Mouse (Mus musculus) CH12.LX (cell line): Measurements from ENCODE around the gene Tox4. TPM values are rescaled to one million over a fixed set of nuclear protein-coding genes. Genes with fewer than 3 reads are reported as not detected.
A peak's percentile ranks its signal among the peaks of the same experiment; 100 is the strongest.

Experiments used
- DNase-seq: peaks from one replicate; pipeline ENCODE4 v3.0.0-alpha.2; 2013; ENCODE audit errors: extremely low read depth
- H3K27ac ChIP-seq: 2 replicates; pipeline ENCODE4 v1.5.1; 2012; ENCODE audit warnings: low read depth, mild to moderate bottlenecking, control low read depth, moderate library complexity; ENCODE audit not compliant: insufficient read depth
- H3K27me3 ChIP-seq: replicated peaks from 2 replicates; pipeline ENCODE3; 2012; ENCODE audit warnings: inconsistent platforms
- H3K36me3 ChIP-seq, 2 experiments: replicated peaks in 1 of 2; 2 replicates each; pipeline versions ENCODE3 to v1.6.1; 2012; ENCODE audit warnings: inconsistent platforms in 1 of 2, low read length in 1 of 2, mild to moderate bottlenecking in 1 of 2, mixed read lengths in 1 of 2, moderate library complexity in 1 of 2; ENCODE audit not compliant: control insufficient read depth in 1 of 2, insufficient read depth in 1 of 2
- H3K4me1 ChIP-seq, 2 experiments: 2 replicates each; pipeline ENCODE4 v1.6.1; 2012; ENCODE audit warnings: inconsistent platforms in 1 of 2, moderate library complexity in 1 of 2; ENCODE audit not compliant: insufficient read depth in 2 of 2, control insufficient read depth in 1 of 2
- H3K4me2 ChIP-seq: 2 replicates; pipeline ENCODE4 v1.6.1; 2012; ENCODE audit warnings: low read depth, mild to moderate bottlenecking, control low read depth; ENCODE audit not compliant: poor library complexity, insufficient read depth, severe bottlenecking
- H3K4me3 ChIP-seq, 3 experiments: fragments of 150-350 bp in 1 of 3; sonication (generic) in 1 of 3; replicated peaks in 1 of 3; 2 replicates each; pipeline versions ENCODE3 to v1.5.1; 2011 to 2012; ENCODE audit warnings: low read depth in 2 of 3, low read length in 2 of 3, mild to moderate bottlenecking in 2 of 3, moderate library complexity in 2 of 3, control low read depth in 1 of 3, improper control_type of control experiment in 1 of 3, inconsistent platforms in 1 of 3, mixed read lengths in 1 of 3; ENCODE audit not compliant: poor library complexity in 1 of 3
- H3K79me2 ChIP-seq: replicated peaks from 2 replicates; pipeline ENCODE4 v1.6.1; 2012; ENCODE audit warnings: mild to moderate bottlenecking, moderate library complexity; ENCODE audit not compliant: control insufficient read depth, poor library complexity, insufficient read depth, severe bottlenecking; ENCODE audit errors: extremely low read depth
- H3K9ac ChIP-seq: 2 replicates; pipeline ENCODE4 v1.6.1; 2012; ENCODE audit warnings: low read depth, mild to moderate bottlenecking, control low read depth, moderate library complexity; ENCODE audit not compliant: insufficient read depth
- H3K9me3 ChIP-seq: replicated peaks from 2 replicates; pipeline ENCODE3; 2012; ENCODE audit warnings: low read length, inconsistent platforms, mixed read lengths
- CHD2 ChIP-seq: IDR thresholded peaks from 2 replicates; pipeline ENCODE4 v1.6.1; 2011; ENCODE audit warnings: low read length, improper control_type of control experiment
- CTCF ChIP-seq, 2 experiments: IDR thresholded peaks in 1 of 2; conservative IDR thresholded peaks in 1 of 2; 2 replicates each; pipeline ENCODE4 v1.5.1; 2011 to 2012; ENCODE audit warnings: low read depth in 2 of 2, low read length in 2 of 2, improper control_type of control experiment in 1 of 2, inconsistent platforms in 1 of 2, mild to moderate bottlenecking in 1 of 2, moderate library complexity in 1 of 2
- E2F4 ChIP-seq: IDR thresholded peaks from 2 replicates; pipeline ENCODE4 v1.6.1; 2011; ENCODE audit warnings: low read depth, low read length, improper control_type of control experiment; ENCODE audit not compliant: insufficient replicate concordance
- ELF1 ChIP-seq: IDR thresholded peaks from 2 replicates; pipeline ENCODE4 v1.6.1; 2014; ENCODE audit warnings: low read depth, mild to moderate bottlenecking, inconsistent platforms, low read length, improper control_type of control experiment
- ETS1 ChIP-seq: conservative IDR thresholded peaks from 2 replicates; pipeline ENCODE4 v1.6.1; 2012; ENCODE audit warnings: low read depth, mild to moderate bottlenecking, inconsistent platforms, low read length, improper control_type of control experiment, moderate library complexity
- HCFC1 ChIP-seq: IDR thresholded peaks from 2 replicates; pipeline ENCODE4 v1.6.1; 2012; ENCODE audit warnings: low read depth, mild to moderate bottlenecking, inconsistent platforms, low read length, improper control_type of control experiment
- IRF4 ChIP-seq: IDR thresholded peaks from 2 replicates; pipeline ENCODE4 v1.6.1; 2014; ENCODE audit warnings: low read depth, mild to moderate bottlenecking, inconsistent platforms, low read length, improper control_type of control experiment
- KAT2A ChIP-seq: IDR thresholded peaks from 2 replicates; pipeline ENCODE4 v1.6.1; 2012; ENCODE audit warnings: low read length, improper control_type of control experiment, inconsistent platforms; ENCODE audit not compliant: insufficient replicate concordance
- MAZ ChIP-seq: IDR thresholded peaks from 2 replicates; pipeline ENCODE4 v1.6.1; 2012; ENCODE audit warnings: low read depth, mild to moderate bottlenecking, inconsistent platforms, low read length, improper control_type of control experiment, moderate library complexity
- MEF2A ChIP-seq: IDR thresholded peaks from 2 replicates; pipeline ENCODE4 v1.6.1; 2014; ENCODE audit warnings: low read depth, mild to moderate bottlenecking, inconsistent platforms, low read length, improper control_type of control experiment, borderline replicate concordance
- MXI1 ChIP-seq: IDR thresholded peaks from 2 replicates; pipeline ENCODE4 v1.6.1; 2011; ENCODE audit warnings: mild to moderate bottlenecking, low read depth, low read length, improper control_type of control experiment
- NELFE ChIP-seq: IDR thresholded peaks from 2 replicates; pipeline ENCODE4 v1.6.1; 2011; ENCODE audit warnings: low read depth, low read length, improper control_type of control experiment
- NRF1 ChIP-seq: IDR thresholded peaks from 2 replicates; pipeline ENCODE4 v1.6.1; 2014; ENCODE audit warnings: low read depth, mild to moderate bottlenecking, inconsistent platforms, low read length, improper control_type of control experiment, moderate library complexity
- POLR2A ChIP-seq: IDR thresholded peaks from 2 replicates; pipeline ENCODE4 v1.6.1; 2011; ENCODE audit warnings: low read depth, mild to moderate bottlenecking, improper control_type of control experiment, low read length
- POLR2AphosphoS2 ChIP-seq: IDR thresholded peaks from 2 replicates; pipeline ENCODE4 v1.6.1; 2011; ENCODE audit warnings: low read depth, low read length, improper control_type of control experiment
- RAD21 ChIP-seq: IDR thresholded peaks from 2 replicates; pipeline ENCODE4 v1.6.1; 2011; ENCODE audit warnings: low read depth, mild to moderate bottlenecking, low read length, improper control_type of control experiment, moderate library complexity
- RCOR1 ChIP-seq: conservative IDR thresholded peaks from 2 replicates; pipeline ENCODE4 v1.6.1; 2012; ENCODE audit warnings: low read depth, mild to moderate bottlenecking, inconsistent platforms, low read length, improper control_type of control experiment
- SIN3A ChIP-seq: IDR thresholded peaks from 2 replicates; pipeline ENCODE4 v1.6.1; 2012; ENCODE audit warnings: low read length, improper control_type of control experiment, inconsistent platforms
- SMC3 ChIP-seq: IDR thresholded peaks from 2 replicates; pipeline ENCODE4 v1.6.1; 2011; ENCODE audit warnings: low read depth, low read length, improper control_type of control experiment
- TBP ChIP-seq: conservative IDR thresholded peaks from 2 replicates; pipeline ENCODE4 v1.6.1; 2011; ENCODE audit warnings: low read depth, low read length, improper control_type of control experiment
- TCF12 ChIP-seq: IDR thresholded peaks from 2 replicates; pipeline ENCODE4 v1.6.1; 2014; ENCODE audit warnings: low read depth, mild to moderate bottlenecking, inconsistent platforms, low read length, improper control_type of control experiment
- ZKSCAN1 ChIP-seq: IDR thresholded peaks from 2 replicates; pipeline ENCODE4 v1.6.1; 2012; ENCODE audit warnings: low read depth, inconsistent platforms, low read length, improper control_type of control experiment, borderline replicate concordance
- ZMIZ1 ChIP-seq: IDR thresholded peaks from 2 replicates; pipeline ENCODE4 v1.6.1; 2012; ENCODE audit warnings: low read depth, mild to moderate bottlenecking, inconsistent platforms, low read length, improper control_type of control experiment
- dilution Hi-C: fragments of 300-500 bp; cut with MboI; formaldehyde crosslinking; loops from 2 replicates; pipeline ENCODE4 v1.14.3; 2020; ENCODE audit warnings: low sequenced_read_pairs; ENCODE audit not compliant: extremely low pct_unique_long_range_greater_than_20kb, extremely low pct_ligation_motif_present
- in situ Hi-C: fragments of 300-500 bp; cut with MboI; formaldehyde crosslinking; loops from 3 replicates; pipeline ENCODE4 v1.14.3; 2019; ENCODE audit warnings: low sequenced_read_pairs, low pct_ligation_motif_present, low pct_unique_long_range_greater_than_20kb, mixed read lengths
- polyA plus RNA-seq: library from polyadenylated mRNA; unstranded; fragments of >175 nt; gene quantifications from 2 replicates; pipeline ENCODE4 v1.2.1, GENCODE M21; 2012; ENCODE audit warnings: low read depth; ENCODE audit not compliant: insufficient read length
- total RNA-seq, 2 experiments: library from RNA; depleted of rRNA; stranded (reverse); fragments of 300-350 nt in 1 of 2; fragments of >200 nt in 1 of 2; gene quantifications; 2 replicates each; pipeline ENCODE4 v1.2.3; 2012 to 2014

Gene Tox4
- total RNA-seq (2012; rRNA removed) (41.6 and 45.7 TPM in 2 replicates), total RNA-seq (2014; rRNA removed) (56.3 and 58.9 TPM in 2 replicates), polyA plus RNA-seq (43.5 and 49.1 TPM in 2 replicates)

DNA sequence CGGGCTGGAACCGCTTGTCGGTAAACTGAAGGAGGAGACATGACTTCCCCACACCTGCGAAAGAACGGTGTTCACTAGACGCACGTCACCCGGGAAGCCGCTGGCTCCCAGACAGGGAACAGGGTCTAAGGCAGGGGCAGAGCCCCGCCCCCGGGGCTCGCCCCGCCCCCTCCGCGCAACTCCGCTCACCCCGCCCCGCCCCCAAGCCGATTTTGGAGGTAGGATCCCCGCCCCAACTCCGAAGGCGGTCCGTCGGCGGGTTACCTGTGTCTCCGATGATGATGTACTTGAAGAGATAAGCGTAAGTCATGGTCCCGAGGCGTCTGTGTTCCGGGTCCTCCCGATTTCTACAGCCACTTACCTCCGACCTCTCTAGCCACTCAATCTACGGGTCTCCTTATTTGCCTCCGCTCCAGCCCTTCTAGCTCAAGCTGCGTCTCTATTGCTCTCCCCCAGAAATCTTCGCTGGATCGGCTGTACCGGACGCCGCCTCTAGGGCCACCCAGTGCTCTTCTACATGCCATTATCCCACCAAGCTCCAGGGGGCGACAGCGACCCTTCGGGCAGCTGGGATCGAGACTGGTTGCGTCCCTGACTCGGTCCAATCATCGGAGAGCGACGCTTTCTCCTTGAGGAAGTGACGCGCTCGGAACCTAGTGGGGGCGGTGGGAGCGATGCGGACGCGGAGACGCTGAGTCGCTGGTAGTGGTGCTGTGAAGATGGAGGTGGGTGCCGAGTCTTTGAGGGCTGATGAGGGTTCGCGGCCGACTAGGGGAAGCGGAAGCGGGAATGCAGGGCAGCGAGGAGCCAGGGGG is at the start of gene Tox4, which contains the start of gene Rab2b:
TSS of gene Tox4 (plus strand) at position 215 of the 815 bp plus-strand sequence.
TSS of gene Rab2b (minus strand) at position 614 of the 815 bp plus-strand sequence.
- Histone ChIP-seq H3K27me3 (no peaks in the 10 kb centered on the region), H3K79me2 (peaks cover 45% of the 10 kb centered on the region), H3K27ac (peak within 1 kb of the TSS; percentile 63), H3K4me3 (peak within 1 kb of the TSS; percentile 77 to 96 (median 82)), H3K36me3 (peaks cover 16 to 41% of the 10 kb centered on the region in 2 experiments), H3K4me2 (peak within 1 kb of the TSS; percentile 96), H3K4me1 (peaks cover 4 to 22% of the 10 kb centered on the region in 2 experiments; a peak in 3 of 4 replicates), H3K9ac (peak within 1 kb of the TSS; percentile 87), H3K9me3 (no peaks in the 10 kb centered on the region)
- TF ChIP-seq RCOR1 (no peak), MAZ (peak; percentile 85), POLR2AphosphoS2 (0 out of 2 replicates have a peak, but pooled peaks have one; percentile 11), SMC3 (0 out of 2 replicates have a peak, but pooled peaks have one; percentile 7), ETS1 (no peak), NELFE (peak; percentile 84), CTCF (conservative IDR thresholded peaks at IDR 0.05 in 1 of 2, IDR thresholded peaks at IDR 0.05 in 1 of 2; ENCODE audit: low read depth in 2 of 2, low read length in 2 of 2) (peak; percentile 63 to 100), POLR2A (peak; percentile 91), NRF1 (no peak), HCFC1 (peak; percentile 91), TBP (peak; percentile 41; the same call in 1 of the 2 replicates), MEF2A (peak; percentile 58; the same call in 1 of the 2 replicates), IRF4 (peak; percentile 63), ZKSCAN1 (no peak), KAT2A (peak; percentile 69; the same call in 1 of the 2 replicates), ZMIZ1 (peak; percentile 65; the same call in 1 of the 2 replicates), CHD2 (0 out of 2 replicates have a peak, but pooled peaks have one; percentile 20), E2F4 (no peak), MXI1 (peak; percentile 65; the same call in 1 of the 2 replicates), TCF12 (peak; percentile 85), RAD21 (no peak; the same call in 1 of the 2 replicates), SIN3A (peak; percentile 73), ELF1 (peak; percentile 87)
- in situ Hi-C loops: no loop called here
- DNase-seq: peak; percentile 99
- dilution Hi-C loops: no loop called here
